Comparison of ENCODE assay signal across 2 mouse cellular contexts in genomic region chr16:30029264-30030003, GRCm38 (mm10).
TF ChIP-seq lines count a peak whose summit lies in the region.

No protein-coding gene starts in this region.

TF ChIP-seq in CH12.LX, 34 proteins besides CTCF, POLR2A, EP300 and RAD21 (continued from another document):
- TF ChIP-seq CHD2 (IDR thresholded peaks at IDR 0.05; ENCODE audit: low read length) (peak; percentile 76), IRF4 (IDR thresholded peaks at IDR 0.05; ENCODE audit: low read depth, low read length) (peak; percentile 98), ZMIZ1 (IDR thresholded peaks at IDR 0.05; ENCODE audit: low read depth, low read length) (no peak), JUND (conservative IDR thresholded peaks at IDR 0.05; ENCODE audit: low read depth, low read length) (peak; percentile 96), NELFE (IDR thresholded peaks at IDR 0.05; ENCODE audit: low read depth, low read length) (no peak), RCOR1 (conservative IDR thresholded peaks at IDR 0.05; ENCODE audit: low read depth, low read length) (peak; percentile 79), TCF12 (IDR thresholded peaks at IDR 0.05; ENCODE audit: low read depth, low read length) (peak; percentile 95), NRF1 (IDR thresholded peaks at IDR 0.05; ENCODE audit: low read depth, low read length) (no peak), USF1 (IDR thresholded peaks at IDR 0.05; ENCODE audit: low read depth, low read length) (no peak), BHLHE40 (IDR thresholded peaks at IDR 0.05; ENCODE audit: low read depth, low read length) (peak; percentile 83), CHD1 (IDR thresholded peaks at IDR 0.05; ENCODE audit: low read depth, low read length) (no peak; the same call in 1 of the 2 replicates), SIN3A (IDR thresholded peaks at IDR 0.05; ENCODE audit: low read length) (peak; percentile 62; the same call in 1 of the 2 replicates), PAX5 (IDR thresholded peaks at IDR 0.05; ENCODE audit: low read length) (no peak), MYC (IDR thresholded peaks at IDR 0.05; ENCODE audit: low read depth, low read length) (peak; percentile 58; the same call in 1 of the 2 replicates), UBTF (IDR thresholded peaks at IDR 0.05; ENCODE audit: low read depth, low read length) (no peak), JUN (IDR thresholded peaks at IDR 0.05; ENCODE audit: insufficient read depth, low read depth, low read length) (peak; percentile 97), GABPA (IDR thresholded peaks at IDR 0.05; ENCODE audit: insufficient replicate concordance, low read depth, low read length) (no peak), KAT2A (IDR thresholded peaks at IDR 0.05; ENCODE audit: insufficient replicate concordance, low read length) (no peak)

TF ChIP-seq in myocyte, 11 proteins besides CTCF, POLR2A, EP300 and RAD21 (continued from another document):
- TF ChIP-seq MYOG (IDR thresholded peaks at IDR 0.05; ENCODE audit: control insufficient read depth in 1 of 3, insufficient read depth in 1 of 3, insufficient read length in 2 of 3, low read depth in 2 of 3) = peak in 2 of 3 experiments; percentile 42 to 52
